Mouse (Mus musculus): ENCODE results near the gene Slc38a5. TPM values are rescaled to one million over a fixed set of nuclear protein-coding genes. Genes with fewer than 3 reads are reported as not detected.

Gene Slc38a5
- polyA plus RNA-seq (2015; fragmentation: Nextera tagmentation; extraction: Ambion mirVana), result 0.36 and 0.60 TPM in 2 replicates

GRCm38 (mm10) chrX:8271083-8271820 is at the start of gene Slc38a5:
TSS of gene Slc38a5 (plus strand) at chrX:8271133.
- Histone ChIP-seq H3K27ac (no peak within 1 kb of the TSS), H3K4me1 (no peaks in the 10 kb centered on the region; the same call in 1 of the 2 replicates), H3K27me3 (no peaks in the 10 kb centered on the region), H3K36me3 (no peaks in the 10 kb centered on the region), H3K4me2 (0 out of 2 replicates have a peak within 1 kb of the TSS, but pooled peaks have one; percentile 17), H3K4me3 (peak within 1 kb of the TSS; percentile 3; the same call in 1 of the 2 replicates), H3K9me3 (no peaks in the 10 kb centered on the region), H3K9ac (no peak within 1 kb of the TSS)
- WGBS, result 18% methylated on average over 13 of the region's 15 CpGs
- no peak for ATAC-seq (ENCODE audit: insufficient number of reproducible peaks, low FRiP score, low TSS enrichment, low read depth)

GRCm38 (mm10) chrX:8222296-8222677 is 48.6 kb upstream of the Slc38a5 start:
- Histone ChIP-seq H3K9me3 (no peaks in the 10 kb centered on the region), H3K4me2 (no peak overlapping the region), H3K4me3 (no peak overlapping the region), H3K9ac (no peak overlapping the region), H3K4me1 (no peaks in the 10 kb centered on the region), H3K27me3 (no peaks in the 10 kb centered on the region), H3K36me3 (no peaks in the 10 kb centered on the region), H3K27ac (no peak overlapping the region)
- ATAC-seq (ENCODE audit: insufficient number of reproducible peaks, low FRiP score, low TSS enrichment, low read depth), result no peak
- WGBS, result 66% methylated on average over 3 of the region's 3 CpGs

- no peaks in the 10 kb centered on the region for H3K4me1 ChIP-seq
- no peak overlapping the region for H3K4me3 ChIP-seq
- H3K9ac ChIP-seq, result no peak overlapping the region
- no peaks in the 10 kb centered on the region for H3K9me3 ChIP-seq
- H3K27me3 ChIP-seq, result no peaks in the 10 kb centered on the region
- H3K4me2 ChIP-seq, result no peak overlapping the region
- 55% methylated on average over 7 of the region's 7 CpGs for WGBS
- no peak overlapping the region for H3K27ac ChIP-seq
- no peaks in the 10 kb centered on the region for H3K36me3 ChIP-seq
- ATAC-seq (ENCODE audit: insufficient number of reproducible peaks, low FRiP score, low TSS enrichment, low read depth), result no peak
Observed at GRCm38 (mm10) chrX:8222678-8223421, 48.1 kb upstream of the Slc38a5 start.

- Histone ChIP-seq H3K27ac (no peak overlapping the region), H3K4me3 (no peak overlapping the region), H3K36me3 (no peaks in the 10 kb centered on the region), H3K9ac (no peak overlapping the region), H3K9me3 (no peaks in the 10 kb centered on the region), H3K4me2 (no peak overlapping the region), H3K27me3 (no peaks in the 10 kb centered on the region), H3K4me1 (no peaks in the 10 kb centered on the region)
- WGBS, result 85% methylated on average over 7 of the region's 7 CpGs
- ATAC-seq (ENCODE audit: insufficient number of reproducible peaks, low FRiP score, low TSS enrichment, low read depth), result no peak
Observed at GRCm38 (mm10) chrX:8223473-8223872, 47.5 kb upstream of the Slc38a5 start.

GRCm38 (mm10) chrX:8230272-8230671 is 40.7 kb upstream of the Slc38a5 start:
- Histone ChIP-seq H3K27ac (no peak overlapping the region), H3K36me3 (no peaks in the 10 kb centered on the region), H3K4me2 (no peak overlapping the region), H3K4me3 (no peak overlapping the region), H3K9ac (no peak overlapping the region), H3K27me3 (no peaks in the 10 kb centered on the region), H3K9me3 (no peaks in the 10 kb centered on the region), H3K4me1 (no peaks in the 10 kb centered on the region)
- WGBS, result 76% methylated on average over 4 of the region's 4 CpGs
- no peak for ATAC-seq (ENCODE audit: insufficient number of reproducible peaks, low FRiP score, low TSS enrichment, low read depth)

- no peak overlapping the region for H3K4me2 ChIP-seq
- ATAC-seq (ENCODE audit: insufficient number of reproducible peaks, low FRiP score, low TSS enrichment, low read depth), result no peak
- no peak overlapping the region for H3K27ac ChIP-seq
- H3K4me3 ChIP-seq, result no peak overlapping the region
- no peaks in the 10 kb centered on the region for H3K4me1 ChIP-seq
- 72% methylated on average over 3 of the region's 3 CpGs for WGBS
- no peak overlapping the region for H3K9ac ChIP-seq
- H3K36me3 ChIP-seq, result no peaks in the 10 kb centered on the region
- H3K9me3 ChIP-seq, result no peaks in the 10 kb centered on the region
- no peaks in the 10 kb centered on the region for H3K27me3 ChIP-seq
Observed at GRCm38 (mm10) chrX:8233602-8234001, 37.3 kb upstream of the Slc38a5 start.

GRCm38 (mm10) chrX:8236704-8237103 is 34.2 kb upstream of the Slc38a5 start:
- no peaks in the 10 kb centered on the region for H3K9me3 ChIP-seq
- ATAC-seq (ENCODE audit: insufficient number of reproducible peaks, low FRiP score, low TSS enrichment, low read depth), result no peak
- no peak overlapping the region for H3K27ac ChIP-seq
- H3K4me1 ChIP-seq, result no peaks in the 10 kb centered on the region
- H3K4me3 ChIP-seq, result no peak overlapping the region
- H3K27me3 ChIP-seq, result no peaks in the 10 kb centered on the region
- no peak overlapping the region for H3K9ac ChIP-seq
- 66% methylated on average over 2 of the region's 2 CpGs for WGBS
- H3K4me2 ChIP-seq, result no peak overlapping the region
- H3K36me3 ChIP-seq, result no peaks in the 10 kb centered on the region

GRCm38 (mm10) chrX:8238804-8239395 is 32.0 kb upstream of the Slc38a5 start:
- no peaks in the 10 kb centered on the region for H3K27me3 ChIP-seq
- H3K36me3 ChIP-seq, result 0 out of 2 replicates have a peak, but pooled peaks cover 4% of the 10 kb centered on the region
- WGBS, result 78% methylated on average over 13 of the region's 13 CpGs
- no peak overlapping the region for H3K9ac ChIP-seq
- H3K9me3 ChIP-seq, result no peaks in the 10 kb centered on the region
- ATAC-seq (ENCODE audit: insufficient number of reproducible peaks, low FRiP score, low TSS enrichment, low read depth), result no peak
- no peak overlapping the region for H3K4me2 ChIP-seq
- H3K4me3 ChIP-seq, result no peak overlapping the region
- no peak overlapping the region for H3K27ac ChIP-seq
- H3K4me1 ChIP-seq, result no peaks in the 10 kb centered on the region

GRCm38 (mm10) chrX:8247680-8248079 is 23.3 kb upstream of the Slc38a5 start:
- Histone ChIP-seq H3K27ac (no peak overlapping the region), H3K4me2 (no peak overlapping the region), H3K4me3 (no peak overlapping the region), H3K9me3 (no peaks in the 10 kb centered on the region), H3K4me1 (0 out of 2 replicates have a peak, but pooled peaks cover 3% of the 10 kb centered on the region), H3K36me3 (0 out of 2 replicates have a peak, but pooled peaks cover 7% of the 10 kb centered on the region), H3K9ac (no peak overlapping the region), H3K27me3 (no peaks in the 10 kb centered on the region)
- ATAC-seq (ENCODE audit: insufficient number of reproducible peaks, low FRiP score, low TSS enrichment, low read depth), result no peak
- WGBS, result 72% methylated on average over 2 of the region's 2 CpGs

- ATAC-seq (ENCODE audit: insufficient number of reproducible peaks, low FRiP score, low TSS enrichment, low read depth), result no peak
- H3K4me2 ChIP-seq, result no peak overlapping the region
- no peak overlapping the region for H3K9ac ChIP-seq
- H3K9me3 ChIP-seq, result no peaks in the 10 kb centered on the region
- WGBS, result 87% methylated on average over 8 of the region's 8 CpGs
- no peaks in the 10 kb centered on the region for H3K27me3 ChIP-seq
- H3K27ac ChIP-seq, result no peak overlapping the region
- 0 out of 2 replicates have a peak, but pooled peaks cover 3% of the 10 kb centered on the region for H3K4me1 ChIP-seq
- H3K36me3 ChIP-seq, result 0 out of 2 replicates have a peak, but pooled peaks cover 3% of the 10 kb centered on the region
- no peak overlapping the region for H3K4me3 ChIP-seq
Observed at GRCm38 (mm10) chrX:8248542-8249120, 22.3 kb upstream of the Slc38a5 start.

- H3K27me3 ChIP-seq, result no peaks in the 10 kb centered on the region
- peak overlapping the region; percentile 54 for H3K4me3 ChIP-seq
- H3K27ac ChIP-seq, result no peak overlapping the region
- H3K4me1 ChIP-seq, result 0 out of 2 replicates have a peak, but pooled peaks cover 3% of the 10 kb centered on the region
- no peaks in the 10 kb centered on the region for H3K9me3 ChIP-seq
- peak overlapping the region; percentile 50 for H3K9ac ChIP-seq
- ATAC-seq (ENCODE audit: insufficient number of reproducible peaks, low FRiP score, low TSS enrichment, low read depth), result no peak
- H3K4me2 ChIP-seq, result peak overlapping the region; percentile 44
- 26% methylated on average over 18 of the region's 18 CpGs for WGBS
- no peaks in the 10 kb centered on the region for H3K36me3 ChIP-seq
Observed at GRCm38 (mm10) chrX:8251789-8252333, 19.1 kb upstream of the Slc38a5 start.
